Mouse (Mus musculus) G1E (cell line): ENCODE results near the gene Zfp981. TPM values are rescaled to one million over a fixed set of nuclear protein-coding genes. Genes with fewer than 3 reads are reported as not detected.
"Not testable (repeated sequence)": the region's sequence is repeated elsewhere in the genome, so short reads cannot be mapped to it uniquely, and the experiment has no call there.

ENCODE experiments used
- ATAC-seq: 2 replicates; pipeline ENCODE4 v1.8.0; 2016; ENCODE audit warnings: mild to moderate bottlenecking; ENCODE audit not compliant: insufficient number of reproducible peaks, poor library complexity, low FRiP score, severe bottlenecking; ENCODE audit errors: extremely low read depth
- DNase-seq: peaks from one replicate; pipeline ENCODE4 v3.0.0; 2012; ENCODE audit warnings: low spot score
- H3K27me3 ChIP-seq: 2 replicates; pipeline ENCODE4 v1.6.1; 2012; ENCODE audit warnings: mild to moderate bottlenecking, low read length, inconsistent platforms; ENCODE audit not compliant: insufficient read depth
- H3K36me3 ChIP-seq: replicated peaks from 2 replicates; pipeline ENCODE3; 2012; ENCODE audit warnings: mild to moderate bottlenecking, inconsistent platforms
- H3K4me1 ChIP-seq: 2 replicates; pipeline ENCODE4 v1.6.1; 2012; ENCODE audit warnings: low read depth, low read length, inconsistent platforms, mixed read lengths; ENCODE audit not compliant: insufficient read depth
- H3K4me3 ChIP-seq: 2 replicates; pipeline ENCODE4 v1.5.1; 2012; ENCODE audit warnings: low read depth, mild to moderate bottlenecking, inconsistent platforms, low read length, moderate library complexity, mixed read lengths
- H3K9me3 ChIP-seq: replicated peaks from 2 replicates; pipeline ENCODE4 v1.6.1; 2012; ENCODE audit warnings: inconsistent platforms
- GATA1 ChIP-seq: IDR thresholded peaks from 2 replicates; pipeline ENCODE4 v1.6.1; 2012; ENCODE audit warnings: borderline replicate concordance, low read length, inconsistent platforms, mixed read lengths
- TAL1 ChIP-seq: conservative IDR thresholded peaks from 2 replicates; pipeline ENCODE4 v1.6.1; 2012; ENCODE audit warnings: low read depth, low read length, inconsistent platforms, mixed read lengths
- polyA plus RNA-seq: library from polyadenylated mRNA; stranded (reverse); fragments of >175 nt; gene quantifications from 2 replicates; pipeline ENCODE4 v1.2.3, GENCODE M21; 2012
- total RNA-seq, 2 experiments: library from RNA; stranded (forward) in 1 of 2; stranded (reverse) in 1 of 2; fragments of 200-1000 nt in 1 of 2; fragments of >200 nt in 1 of 2; fragmentation: Nextera tagmentation in 1 of 2; gene quantifications; 2 replicates each; pipeline ENCODE4 v1.2.3; 2014 to 2017

Zfp981 gene
- total and polyA plus RNA-seq, 3 experiments, result 0.33 TPM; not detected in 2

DNA sequence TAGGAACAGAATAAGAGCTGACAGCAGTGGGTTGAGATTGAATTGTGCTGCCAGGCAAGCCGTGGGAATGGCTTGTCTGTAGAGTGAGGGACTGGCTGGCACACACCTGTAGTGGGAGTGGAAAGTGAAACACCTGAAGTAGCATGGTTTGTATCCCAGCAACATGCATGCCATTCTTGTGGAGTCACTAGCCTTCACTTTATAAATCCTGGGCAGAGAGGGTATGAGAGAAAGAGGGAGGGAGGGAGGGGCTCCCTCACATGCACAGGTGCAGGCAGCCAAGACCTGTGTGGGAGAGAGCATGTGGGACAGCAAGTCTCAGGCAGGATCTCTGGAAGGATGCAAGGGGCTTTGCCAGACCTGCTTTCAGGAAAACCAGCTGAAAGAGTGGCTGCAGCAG is 44.1 kb upstream of the Zfp981 start:
- Histone ChIP-seq H3K9me3 (peaks cover 42% of the 10 kb centered on the region), H3K27me3 (no peaks in the 10 kb centered on the region), H3K36me3 (peaks cover 4% of the 10 kb centered on the region), H3K4me3 (no peak overlapping the region), H3K4me1 (no peaks in the 10 kb centered on the region)
- no peak for TF ChIP-seq GATA1
- peak; percentile 13; the same call in 1 of the 2 replicates for TF ChIP-seq TAL1
- ATAC-seq, result no peak
- no peak for DNase-seq

DNA sequence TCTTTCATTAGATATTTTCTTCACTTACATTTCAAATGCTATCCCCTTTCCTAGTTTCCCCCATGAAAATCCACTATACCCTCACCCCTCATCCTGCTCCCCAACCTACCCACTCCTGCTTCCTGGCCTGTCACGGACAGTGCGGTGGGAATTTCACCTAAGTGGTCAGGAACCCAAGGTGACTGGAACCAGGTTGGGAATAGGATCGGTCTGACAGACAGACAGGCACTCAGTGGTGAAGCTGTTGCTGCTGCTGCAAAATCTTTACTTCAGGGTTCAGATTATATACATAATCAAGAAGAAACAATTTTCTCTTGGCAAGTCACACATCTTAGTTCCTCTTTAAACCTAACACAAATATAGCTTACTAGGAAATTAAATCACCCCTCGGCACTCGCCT is 42.0 kb upstream of the Zfp981 start:
- H3K4me3 ChIP-seq, H3K27me3 ChIP-seq, ATAC-seq, DNase-seq, H3K36me3 ChIP-seq, H3K4me1 ChIP-seq: not testable (repeated sequence)
- H3K9me3 ChIP-seq, result peaks cover 43% of the 10 kb centered on the region

DNA sequence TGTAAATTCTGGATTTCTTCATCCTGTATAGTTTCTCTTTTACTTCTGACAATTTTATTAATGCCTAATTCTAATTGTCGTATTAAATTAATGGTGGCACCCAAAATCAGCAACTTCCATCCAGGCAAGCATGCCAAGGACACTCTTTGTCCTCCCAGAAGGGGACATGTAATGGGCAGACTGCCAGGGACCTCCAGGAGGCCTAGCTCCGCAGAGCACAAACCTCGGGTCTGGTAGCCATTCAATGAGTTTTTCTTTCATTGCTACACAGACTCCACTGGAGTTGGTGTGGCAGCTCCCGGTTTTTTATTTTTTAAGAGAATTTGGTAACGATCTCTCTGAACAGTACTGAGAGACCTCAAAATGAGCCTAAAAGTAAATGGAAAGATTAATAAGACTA is 41.1 kb upstream of the Zfp981 start:
- H3K27me3 ChIP-seq, DNase-seq, H3K36me3 ChIP-seq, H3K4me1 ChIP-seq, H3K4me3 ChIP-seq, ATAC-seq: not testable (repeated sequence)
- H3K9me3 ChIP-seq, result peaks cover 37% of the 10 kb centered on the region

DNA sequence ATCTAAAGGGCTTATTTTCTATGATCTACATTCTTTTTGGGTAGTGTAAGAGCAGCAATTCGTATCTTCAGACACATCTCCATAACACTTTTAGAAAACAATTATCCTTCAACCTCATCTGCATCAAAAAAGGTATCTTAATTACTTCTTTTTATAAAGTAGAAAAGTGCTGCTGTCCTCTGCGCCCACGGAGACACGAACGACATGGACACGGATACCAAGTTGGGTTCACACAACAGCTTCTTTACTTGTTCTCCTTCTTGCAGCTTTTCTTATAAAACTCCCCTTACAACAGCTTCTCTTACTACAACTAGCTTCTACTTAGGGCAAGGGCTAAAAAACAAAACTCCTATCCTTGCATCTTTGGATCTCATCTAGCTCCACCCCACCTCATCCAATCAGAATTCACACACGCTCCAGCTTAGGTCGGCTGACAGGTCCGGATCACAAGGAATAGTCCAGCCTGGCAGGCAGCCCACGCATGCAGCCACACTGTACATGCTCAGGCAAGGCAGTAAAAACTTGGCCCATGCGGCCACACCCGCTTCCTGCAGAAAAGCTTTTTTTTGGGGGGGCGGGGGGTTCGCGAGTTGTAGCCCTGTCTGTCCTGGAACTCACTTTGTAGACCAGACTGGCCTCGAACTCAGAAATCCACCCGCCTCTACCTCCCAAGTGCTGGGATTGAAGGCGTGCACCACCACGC is 38.0 kb upstream of the Zfp981 start:
- DNase-seq, H3K4me1 ChIP-seq, H3K4me3 ChIP-seq, H3K36me3 ChIP-seq, ATAC-seq, H3K27me3 ChIP-seq: not testable (repeated sequence)
- peaks cover 13% of the 10 kb centered on the region for H3K9me3 ChIP-seq

DNA sequence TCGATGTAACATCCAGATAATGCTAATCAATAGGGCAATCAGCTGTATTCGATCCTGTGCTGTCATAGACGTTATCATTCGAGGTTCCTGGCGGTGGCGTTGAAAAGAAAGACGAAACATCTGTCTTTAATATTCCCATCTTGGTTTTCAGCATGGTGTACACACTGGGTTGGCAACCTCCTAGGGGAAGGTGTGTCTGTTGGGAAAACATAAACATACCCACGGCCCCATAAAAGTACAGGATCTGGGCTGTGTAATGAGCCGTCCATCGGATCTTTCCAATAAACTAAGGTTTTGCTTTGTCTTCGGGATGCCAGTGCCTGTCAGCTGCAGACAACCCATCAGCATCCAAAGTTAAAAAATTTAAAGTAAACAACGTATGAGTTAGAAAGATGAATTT is 31.8 kb upstream of the Zfp981 start:
- not testable (repeated sequence) for H3K27me3 ChIP-seq, DNase-seq, ATAC-seq

DNA sequence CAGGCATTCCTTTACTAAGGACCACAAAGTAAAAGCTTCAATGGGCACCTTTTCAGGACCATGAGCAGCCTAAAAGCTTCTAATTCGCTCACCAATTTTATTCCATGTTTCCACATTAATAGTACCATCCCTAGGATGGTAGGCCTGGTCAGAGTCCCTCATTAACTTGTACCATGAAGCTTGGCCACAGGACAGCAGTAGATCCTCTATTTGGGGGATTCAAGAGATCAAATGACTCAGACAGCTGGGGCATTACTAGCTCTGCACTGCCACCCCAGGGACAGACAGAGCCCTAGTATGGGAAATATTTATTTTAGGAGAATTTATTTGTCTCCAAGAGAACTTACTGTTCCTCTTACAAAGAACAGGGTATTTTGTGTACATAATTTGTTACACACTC is 27.6 kb upstream of the Zfp981 start:
- DNase-seq, H3K27me3 ChIP-seq, H3K4me3 ChIP-seq, H3K4me1 ChIP-seq, H3K36me3 ChIP-seq: not testable (repeated sequence)
- peaks cover 23% of the 10 kb centered on the region for H3K9me3 ChIP-seq
- 0 out of 2 replicates have a peak, but pooled peaks have one; percentile 3 for ATAC-seq

More for the DNA sequence above, 31.8 kb upstream of the Zfp981 start:
- peaks cover 12% of the 10 kb centered on the region for H3K9me3 ChIP-seq
- H3K4me3 ChIP-seq, H3K36me3 ChIP-seq, H3K4me1 ChIP-seq: not testable (repeated sequence)

DNA sequence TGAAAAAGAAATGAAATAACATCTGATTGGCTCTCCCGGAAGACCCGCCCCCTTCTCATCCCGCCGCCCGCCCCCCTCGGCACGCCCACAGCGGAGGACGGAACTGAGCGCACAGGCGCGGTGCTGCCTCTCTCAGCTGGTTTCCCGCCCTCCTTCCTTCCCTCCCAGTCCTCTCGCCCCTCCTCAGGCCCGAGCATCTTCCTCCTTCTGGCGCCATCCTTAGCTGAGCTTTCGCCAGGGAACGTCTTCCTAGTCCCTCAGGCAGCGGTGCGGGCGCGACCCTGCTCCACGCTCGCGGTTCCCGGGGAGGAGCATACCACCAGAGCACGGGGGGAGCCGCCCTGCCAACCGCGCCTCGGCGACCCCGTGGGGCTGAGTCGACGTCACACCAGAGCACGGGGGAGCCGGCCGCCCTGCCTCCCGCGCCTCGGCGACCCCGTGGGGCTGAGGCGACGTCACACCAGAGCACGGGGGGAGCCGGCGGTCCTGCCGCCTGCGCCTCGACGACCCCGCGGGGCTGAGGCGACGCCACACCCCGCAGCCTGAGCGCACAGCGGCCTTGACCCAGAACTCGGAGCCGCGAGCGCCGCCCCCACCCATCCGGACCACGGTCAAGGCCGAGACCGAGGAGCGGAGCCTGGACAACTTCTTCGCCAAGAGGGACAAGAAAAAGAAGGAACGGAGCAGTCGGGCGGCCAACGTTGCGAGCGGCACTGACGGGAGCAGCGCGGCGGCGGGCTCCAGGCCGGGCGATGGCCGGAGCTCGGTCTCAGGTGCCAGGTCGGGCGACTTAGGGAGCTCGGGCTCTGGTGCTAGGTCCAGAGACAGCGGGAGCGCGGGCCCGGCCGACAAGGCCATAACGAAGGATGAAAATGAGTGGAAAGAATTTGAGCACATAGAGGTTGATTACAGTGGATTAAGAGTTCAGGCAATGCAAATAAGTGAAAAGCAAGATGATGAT is 26.8 kb upstream of the Zfp981 start:
- DNase-seq, H3K27me3 ChIP-seq, H3K36me3 ChIP-seq, H3K4me1 ChIP-seq, H3K4me3 ChIP-seq: not testable (repeated sequence)
- ATAC-seq, result peak; percentile 17; the same call in 1 of the 2 replicates
- peaks cover 19% of the 10 kb centered on the region for H3K9me3 ChIP-seq

DNA sequence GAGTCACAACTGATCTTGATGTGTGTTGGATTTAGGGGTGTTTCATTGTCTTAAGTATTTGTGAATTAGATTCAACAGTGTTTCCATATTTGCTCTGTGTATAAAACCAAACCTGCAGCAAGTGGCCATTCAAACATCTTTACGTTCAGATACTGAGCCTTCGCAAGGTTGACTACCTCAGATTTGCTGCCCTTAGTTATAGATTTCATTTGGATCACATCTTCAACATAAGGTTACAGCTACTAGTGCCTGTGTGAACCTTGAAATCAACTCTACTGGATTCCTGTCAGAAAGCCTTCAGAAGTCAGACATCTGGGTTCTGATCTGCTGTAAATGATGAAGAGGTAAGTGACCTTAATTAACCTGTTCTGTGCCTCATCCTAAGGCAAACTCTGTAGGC is 25.6 kb upstream of the Zfp981 start:
- H3K4me3 ChIP-seq, H3K4me1 ChIP-seq, DNase-seq, H3K27me3 ChIP-seq, H3K36me3 ChIP-seq, ATAC-seq: not testable (repeated sequence)
- H3K9me3 ChIP-seq, result peaks cover 26% of the 10 kb centered on the region

DNA sequence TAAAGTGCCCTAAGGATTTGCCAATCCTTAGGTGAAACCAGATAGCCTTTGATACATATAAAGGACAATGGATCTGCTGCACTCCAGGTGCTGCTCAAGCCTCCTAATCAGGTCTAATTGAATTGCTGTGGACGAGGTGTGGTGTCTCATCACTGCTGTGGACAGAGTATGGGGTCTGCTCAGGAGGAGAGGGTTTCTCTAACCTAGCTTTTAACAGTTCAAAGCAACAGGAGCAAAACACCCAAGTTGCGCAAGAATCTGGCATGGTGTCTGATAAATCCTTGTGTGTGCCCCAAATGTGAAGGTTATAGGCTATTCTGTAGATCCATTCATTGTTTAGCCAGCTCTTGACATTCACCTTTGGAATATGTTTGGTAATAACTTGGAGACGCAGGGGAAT is 24.9 kb upstream of the Zfp981 start:
- peaks cover 29% of the 10 kb centered on the region for H3K9me3 ChIP-seq
- not testable (repeated sequence) for H3K27me3 ChIP-seq

DNA sequence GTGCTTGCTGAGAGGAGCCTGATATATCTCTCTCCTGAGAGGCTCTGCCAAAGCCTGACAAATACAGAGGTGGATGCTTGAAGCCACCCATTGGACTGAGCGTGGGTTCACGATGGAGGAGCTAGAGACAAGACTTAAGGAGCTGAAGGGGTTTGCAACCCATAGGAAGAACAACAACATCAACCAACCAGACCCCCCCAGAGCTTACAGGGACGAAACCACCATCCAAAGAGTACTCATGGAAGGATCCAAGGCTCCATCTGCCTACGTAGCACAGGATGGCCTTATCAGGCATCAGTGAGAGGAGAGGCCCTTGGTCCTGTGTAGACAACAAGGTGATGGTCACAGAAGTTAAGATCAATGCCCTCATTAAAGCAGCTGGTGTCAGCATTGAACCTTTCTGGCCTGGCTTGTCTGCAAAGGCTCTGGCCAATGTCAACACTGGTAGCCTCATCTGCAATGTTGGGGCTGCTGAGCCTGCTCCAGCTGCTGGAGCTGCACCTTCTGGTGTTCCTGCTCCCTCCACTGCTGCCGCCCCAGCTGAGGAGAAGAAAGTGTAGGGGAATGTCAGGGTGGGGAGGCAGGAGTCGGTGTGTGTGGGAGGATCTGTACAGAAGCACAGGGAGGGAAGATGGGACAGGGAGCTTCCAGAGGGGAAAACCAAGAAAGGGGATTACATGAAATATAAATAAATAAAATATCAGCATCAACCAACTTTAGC is 21.3 kb upstream of the Zfp981 start:
- H3K4me3 ChIP-seq, ATAC-seq, H3K36me3 ChIP-seq, H3K4me1 ChIP-seq, DNase-seq, H3K27me3 ChIP-seq: not testable (repeated sequence)
- H3K9me3 ChIP-seq, result peaks cover 44% of the 10 kb centered on the region

More for the DNA sequence above, 24.9 kb upstream of the Zfp981 start:
- not testable (repeated sequence) for H3K4me1 ChIP-seq, DNase-seq, H3K4me3 ChIP-seq, ATAC-seq, H3K36me3 ChIP-seq

DNA sequence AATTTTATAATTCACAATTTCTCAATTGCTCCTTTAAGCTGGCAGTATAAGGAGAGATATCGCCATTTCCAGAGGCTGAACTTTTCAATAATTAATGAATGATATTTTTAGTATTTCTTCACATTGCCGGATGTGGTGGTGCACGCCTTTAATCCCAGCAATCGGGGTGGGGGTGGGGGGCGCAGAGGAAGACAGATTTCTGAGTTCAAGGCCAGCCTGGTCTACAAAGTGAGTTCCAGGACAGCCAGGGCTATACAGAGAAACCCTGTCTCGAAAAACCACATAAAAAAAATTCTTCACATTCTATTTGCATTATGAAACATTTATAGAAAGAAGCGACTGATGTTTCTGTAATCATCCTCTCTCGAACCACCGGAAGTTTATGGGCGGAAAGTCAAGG is 19.3 kb upstream of the Zfp981 start:
- H3K9me3 ChIP-seq, result peaks cover 36% of the 10 kb centered on the region

More for the DNA sequence above, 19.3 kb upstream of the Zfp981 start:
- H3K27me3 ChIP-seq, H3K4me3 ChIP-seq, DNase-seq, H3K4me1 ChIP-seq, ATAC-seq, H3K36me3 ChIP-seq: not testable (repeated sequence)
